ENCODE assay signal across 7 mouse cellular contexts in the genomic region with DNA sequence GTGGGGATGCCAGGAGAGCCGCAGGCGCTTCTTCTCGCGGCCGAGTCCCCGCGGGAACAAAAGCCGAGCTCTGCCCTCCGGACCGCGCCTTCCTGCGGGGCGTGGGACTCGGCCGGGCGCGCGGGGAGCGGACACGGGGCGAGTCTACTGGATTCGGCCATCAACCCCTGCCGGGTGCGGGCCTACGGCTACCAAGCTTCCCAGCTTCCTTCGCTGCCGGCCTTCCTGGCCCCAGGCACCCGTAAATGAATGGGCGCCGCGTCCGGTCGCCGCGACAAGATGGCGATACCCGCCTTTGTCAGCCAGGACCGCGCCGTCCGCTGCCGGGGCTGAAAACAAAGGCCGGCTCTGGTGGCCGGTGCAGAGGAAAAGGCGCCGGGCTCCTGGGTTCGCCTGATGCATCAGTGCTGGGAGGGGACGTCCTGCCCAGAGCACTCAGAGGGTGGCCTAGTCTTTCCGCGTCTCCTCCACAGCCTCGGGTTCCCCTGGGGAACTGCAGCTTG. TPM values are rescaled to one million over a fixed set of nuclear protein-coding genes. Genes with fewer than 3 reads are reported as not detected.
A peak's percentile ranks its signal among the peaks of the same experiment; 100 is the strongest.
DNase-seq lines count a peak whose midpoint lies in the region; ATAC-seq and TF ChIP-seq lines count a peak whose summit lies in the region.

No protein-coding gene starts in this region.

- H3K36me3 ChIP-seq in forebrain, embryonic 15.5 days: no peaks in the 10 kb centered on the region
- peaks cover 11% of the 10 kb centered on the region; the same call in 1 of the 2 replicates for H3K36me3 ChIP-seq in hindbrain, embryonic 10.5 days
- peaks cover 9% of the 10 kb centered on the region for H3K36me3 ChIP-seq in megakaryocyte, embryonic 14.5 days (replicated peaks; ENCODE audit: low read length)

- peak; percentile 72 for DNase-seq in MN1 (ENCODE audit: low spot score)
- peak; percentile 62 for DNase-seq in brain, embryonic 14.5 days (ENCODE audit: low read depth)
- DNase-seq in hindbrain, embryonic 10.5 days (ENCODE audit: low spot score): peak; percentile 76
- DNase-seq in left cerebral cortex, postnatal 25 days (ENCODE audit: low spot score in 2 of 2): peak; percentile 36 to 68
- peak; percentile 38 to 57 for DNase-seq in spleen, adult 18-20 months

- H3K9ac ChIP-seq in forebrain, embryonic 15.5 days (replicated peaks): peak overlapping the region; percentile 99

- peak overlapping the region; percentile 69 for H3K4me2 ChIP-seq in forebrain, embryonic 15.5 days (replicated peaks)

- intact Hi-C loops in left cerebral cortex, postnatal 25 days (cut with DNase I): loop anchor here (5.0 kb wide), 1 partner anchor 70 kb away; a partner anchor contains a TSS

- H3K9me3 ChIP-seq in forebrain, embryonic 15.5 days: no peaks in the 10 kb centered on the region
- no peaks in the 10 kb centered on the region for H3K9me3 ChIP-seq in hindbrain, embryonic 10.5 days
- no peaks in the 10 kb centered on the region for H3K9me3 ChIP-seq in megakaryocyte, embryonic 14.5 days

- peak overlapping the region; percentile 98 for H3K4me3 ChIP-seq in forebrain, embryonic 15.5 days
- peak overlapping the region; percentile 99 for H3K4me3 ChIP-seq in hindbrain, embryonic 10.5 days
- peak overlapping the region; percentile 99 for H3K4me3 ChIP-seq in megakaryocyte, embryonic 14.5 days (replicated peaks)

- no peak for TF ChIP-seq POLR2A in brain, embryonic 14.5 days (IDR thresholded peaks at IDR 0.05; ENCODE audit: borderline replicate concordance, extremely low read depth, insufficient read depth, insufficient read length, poor library complexity, severe bottlenecking)

- H3K4me1 ChIP-seq in forebrain, embryonic 15.5 days: peaks cover 53% of the 10 kb centered on the region
- H3K4me1 ChIP-seq in hindbrain, embryonic 10.5 days (replicated peaks): peaks cover 59% of the 10 kb centered on the region
- H3K4me1 ChIP-seq in megakaryocyte, embryonic 14.5 days: peaks cover 71% of the 10 kb centered on the region

- no peak; the same call in none of the 2 replicates for ATAC-seq in forebrain, embryonic 15.5 days (replicated peaks)

- peak overlapping the region; percentile 95 for H3K27ac ChIP-seq in forebrain, embryonic 15.5 days (replicated peaks)
- H3K27ac ChIP-seq in hindbrain, embryonic 10.5 days: peak overlapping the region; percentile 100

- WGBS in forebrain, embryonic 15.5 days: 1% methylated on average over 51 of the region's 51 CpGs
- WGBS in hindbrain, embryonic 10.5 days: under 1% methylated on average over 51 of the region's 51 CpGs

- no peaks in the 10 kb centered on the region for H3K27me3 ChIP-seq in forebrain, embryonic 15.5 days
- no peaks in the 10 kb centered on the region for H3K27me3 ChIP-seq in hindbrain, embryonic 10.5 days (ENCODE audit: insufficient read depth, poor library complexity, severe bottlenecking)
- no peaks in the 10 kb centered on the region for H3K27me3 ChIP-seq in megakaryocyte, embryonic 14.5 days (replicated peaks)

- no peak for TF ChIP-seq CTCF in brain, embryonic 14.5 days (IDR thresholded peaks at IDR 0.05; ENCODE audit: borderline replicate concordance, extremely low read depth, insufficient read depth, insufficient read length)

RNA-seq across cellular contexts. Expression of a gene that starts 1.0 kb away (rescaled TPM):
- 1,050 and 1,071 TPM in 2 replicates for polyA plus RNA-seq in brain, embryonic 14.5 days (2012; rRNA removed)
- 1,112 and 1,114 TPM in 2 replicates for polyA plus RNA-seq in forebrain, embryonic 15.5 days (2015; fragmentation: Nextera tagmentation; extraction: Ambion mirVana)
- 633 and 670 TPM in 2 replicates for polyA plus RNA-seq in hindbrain, embryonic 10.5 days (2016; fragmentation: Nextera tagmentation; extraction: Ambion mirVana)
- total RNA-seq in left cerebral cortex, postnatal 25 days (2021): 100 to 1,000 TPM; 918 to 924 TPM
- polyA plus RNA-seq in megakaryocyte, embryonic 14.5 days (2012; ENCODE audit: insufficient read depth, low replicate concordance): 28.3 and 39.1 TPM in 2 replicates

RNA-seq across cellular contexts. Expression of a gene that starts 23.3 kb away (rescaled TPM):
- 0.23 and 0.39 TPM in 2 replicates for polyA plus RNA-seq in brain, embryonic 14.5 days (2012; rRNA removed)
- 0.19 TPM in 1 of 2 replicates, not detected in the other for polyA plus RNA-seq in forebrain, embryonic 15.5 days (2015; fragmentation: Nextera tagmentation; extraction: Ambion mirVana)
- 0.22 TPM in 1 of 2 replicates, not detected in the other for polyA plus RNA-seq in hindbrain, embryonic 10.5 days (2016; fragmentation: Nextera tagmentation; extraction: Ambion mirVana)
- total RNA-seq in left cerebral cortex, postnatal 25 days (2021): 1 to 10 TPM; 1.5 TPM
- polyA plus RNA-seq in megakaryocyte, embryonic 14.5 days (2012; ENCODE audit: insufficient read depth, low replicate concordance): not detected in 2 replicates

Comparison
In these comparisons a context has a peak if more than half of its experiments do, and no peak if none do; other contexts are left out.
1. RNA of a gene that starts 1.0 kb away (polyA plus RNA-seq): 1,112 to 1,114 TPM in forebrain, embryonic 15.5 days, 1,050 to 1,071 TPM in brain, embryonic 14.5 days and 633 to 670 TPM in hindbrain, embryonic 10.5 days; 28.3 to 39.1 TPM in megakaryocyte, embryonic 14.5 days; every median in the first group is over 10 times any median in the second.
2. Peak in every context shown above with its lines, with median percentiles within 50 percentile points of each other: DNase-seq and H3K4me3 ChIP-seq.